ENCODE assay signal across 26 mouse cellular contexts in genomic region chr3:117072998-117073397, GRCm38 (mm10).
A peak's percentile ranks its signal among the peaks of the same experiment; 100 is the strongest.
DNase-seq lines count a peak whose midpoint lies in the region; ATAC-seq and TF ChIP-seq lines count a peak whose summit lies in the region.
"Had no signal": no experiment of that assay in that cellular context is flagged by ENCODE, and none has a peak within 500 bp of the region (broad histone marks: within the 10 kb centered on the region; RNA-seq: fewer than 3 reads in every experiment).

No protein-coding gene starts in this region.

- H3K9me3 ChIP-seq in embryonic facial prominence, embryonic 14.5 days (ENCODE audit: control insufficient read depth, low read length): 0 out of 2 replicates have a peak, but pooled peaks cover 3% of the 10 kb centered on the region
- no peaks in the 10 kb centered on the region for H3K9me3 ChIP-seq in embryonic facial prominence, embryonic 10.5 days
- no peaks in the 10 kb centered on the region for H3K9me3 ChIP-seq in hindbrain, embryonic 10.5 days
- H3K9me3 ChIP-seq: embryonic facial prominence, embryonic 15.5 days; forebrain, embryonic 13.5 days; G1E; liver, embryonic 12.5 days; neural tube, embryonic 12.5 days; stomach, embryonic 15.5 days had no signal

- H3K36me3 ChIP-seq in embryonic facial prominence, embryonic 14.5 days (ENCODE audit: control insufficient read depth, insufficient read depth, low read length): no peaks in the 10 kb centered on the region
- H3K36me3 ChIP-seq in embryonic facial prominence, embryonic 10.5 days (replicated peaks): no peaks in the 10 kb centered on the region
- H3K36me3 ChIP-seq in myocyte (ENCODE audit: control insufficient read depth, insufficient read depth): no peaks in the 10 kb centered on the region
- H3K36me3 ChIP-seq in hindbrain, embryonic 10.5 days: no peaks in the 10 kb centered on the region
- H3K36me3 ChIP-seq: embryonic facial prominence, embryonic 15.5 days; G1E; liver, embryonic 12.5 days; neural tube, embryonic 12.5 days; stomach, embryonic 15.5 days had no signal

- no peak overlapping the region for H3ac ChIP-seq in myocyte (ENCODE audit: control insufficient read depth, insufficient read length)

- ATAC-seq in embryonic facial prominence, embryonic 14.5 days (ENCODE audit: low read depth): no peak
- ATAC-seq: forebrain, embryonic 13.5 days; hindbrain, embryonic 16.5 days; liver, embryonic 12.5 days; liver, postnatal 0 days; midbrain, embryonic 16.5 days had no signal

- H3K27ac ChIP-seq in embryonic facial prominence, embryonic 14.5 days (replicated peaks; ENCODE audit: low read depth, low read length): no peak overlapping the region
- H3K27ac ChIP-seq in embryonic facial prominence, embryonic 10.5 days (replicated peaks): no peak overlapping the region
- H3K27ac ChIP-seq in hindbrain, embryonic 10.5 days: no peak overlapping the region
- H3K27ac ChIP-seq: embryonic facial prominence, embryonic 15.5 days; forebrain, embryonic 13.5 days; liver, embryonic 12.5 days; neural tube, embryonic 12.5 days; stomach, embryonic 15.5 days had no signal

- H3K27me3 ChIP-seq in embryonic facial prominence, embryonic 14.5 days (replicated peaks; ENCODE audit: control insufficient read depth, insufficient read depth, low read length): no peaks in the 10 kb centered on the region
- H3K27me3 ChIP-seq in embryonic facial prominence, embryonic 10.5 days (replicated peaks; ENCODE audit: low read depth, poor library complexity, severe bottlenecking): no peaks in the 10 kb centered on the region
- no peaks in the 10 kb centered on the region for H3K27me3 ChIP-seq in myocyte (ENCODE audit: control insufficient read depth, insufficient read depth, insufficient read length)
- no peaks in the 10 kb centered on the region for H3K27me3 ChIP-seq in hindbrain, embryonic 10.5 days (ENCODE audit: insufficient read depth, poor library complexity, severe bottlenecking)
- H3K27me3 ChIP-seq: embryonic facial prominence, embryonic 15.5 days; forebrain, embryonic 13.5 days; liver, embryonic 12.5 days; neural tube, embryonic 12.5 days; stomach, embryonic 15.5 days had no signal

- no peak overlapping the region for H3K9ac ChIP-seq in embryonic facial prominence, embryonic 14.5 days (ENCODE audit: low read depth, low read length)
- H3K9ac ChIP-seq: embryonic facial prominence, embryonic 15.5 days; forebrain, embryonic 13.5 days; liver, embryonic 12.5 days; liver, postnatal 0 days; neural tube, embryonic 12.5 days; stomach, embryonic 15.5 days had no signal

- whole genome bisulfite sequencing in embryonic facial prominence, embryonic 14.5 days: 50% methylated on average over 3 of the region's 3 CpGs
- WGBS in embryonic facial prominence, embryonic 10.5 days: 74% methylated on average over 3 of the region's 3 CpGs
- 82% methylated on average over 3 of the region's 3 CpGs for WGBS in hindbrain, embryonic 10.5 days

- DNase-seq in embryonic facial prominence, embryonic 14.5 days (ENCODE audit: low spot score): peak; percentile 20
- DNase-seq in embryonic facial prominence, embryonic 10.5 days (ENCODE audit: low spot score): no peak
- DNase-seq in kidney, postnatal 4 days: peak; percentile 5 to 22
- DNase-seq in kidney, adult 11 months: no peak
- peak; percentile 77 for DNase-seq in fibroblast of lung, adult 2 months (ENCODE audit: low read depth)
- DNase-seq in thymus, postnatal 10 days (ENCODE audit: low spot score in 2 of 2): no peak
- no peak for DNase-seq in hindbrain, embryonic 10.5 days (ENCODE audit: low spot score)
- DNase-seq: adrenal gland, postnatal 25 days; cerebellum, adult 11-12 months; cerebellum, postnatal 10 days; gastrocnemius, postnatal 14 days; heart, postnatal 14 days; left cerebral cortex, postnatal 4 days; liver, postnatal 0 days; lung, postnatal 36 days; thymus, postnatal 25 days had no signal

- TF ChIP-seq POLR2A in myocyte (IDR thresholded peaks at IDR 0.05; ENCODE audit: insufficient read length, low read depth): no peak

- no peak overlapping the region for H3K4me3 ChIP-seq in embryonic facial prominence, embryonic 14.5 days (ENCODE audit: low read depth, low read length)
- no peak overlapping the region for H3K4me3 ChIP-seq in embryonic facial prominence, embryonic 10.5 days
- no peak overlapping the region for H3K4me3 ChIP-seq in myocyte
- no peak overlapping the region for H3K4me3 ChIP-seq in hindbrain, embryonic 10.5 days
- H3K4me3 ChIP-seq: embryonic facial prominence, embryonic 15.5 days; forebrain, embryonic 13.5 days; liver, embryonic 12.5 days; neural tube, embryonic 12.5 days; stomach, embryonic 15.5 days had no signal

- no peaks in the 10 kb centered on the region for H3K79me2 ChIP-seq in myocyte (ENCODE audit: control insufficient read depth, insufficient read depth)

- no peak overlapping the region for H3K4me2 ChIP-seq in embryonic facial prominence, embryonic 14.5 days (ENCODE audit: low read depth, low read length)
- H3K4me2 ChIP-seq in myocyte (ENCODE audit: low read depth): peak overlapping the region; percentile 33
- H3K4me2 ChIP-seq: embryonic facial prominence, embryonic 15.5 days; forebrain, embryonic 13.5 days; liver, embryonic 12.5 days; midbrain, embryonic 11.5 days; neural tube, embryonic 12.5 days; stomach, embryonic 15.5 days had no signal

- H3K4me1 ChIP-seq in embryonic facial prominence, embryonic 14.5 days (ENCODE audit: control insufficient read depth, insufficient read depth, low read length): no peaks in the 10 kb centered on the region
- 0 out of 2 replicates have a peak, but pooled peaks cover under 1% of the 10 kb centered on the region for H3K4me1 ChIP-seq in embryonic facial prominence, embryonic 10.5 days
- H3K4me1 ChIP-seq in hindbrain, embryonic 10.5 days (replicated peaks): no peaks in the 10 kb centered on the region
- H3K4me1 ChIP-seq: embryonic facial prominence, embryonic 15.5 days; forebrain, embryonic 13.5 days; liver, embryonic 12.5 days; neural tube, embryonic 12.5 days; stomach, embryonic 15.5 days had no signal

TF ChIP-seq in myocyte, 11 proteins besides CTCF, POLR2A, EP300 and RAD21:
- no peak for TF ChIP-seq POLR2AphosphoS2 (IDR thresholded peaks at IDR 0.05; ENCODE audit: insufficient read length, low read depth)
- TF ChIP-seq E2F4 (IDR thresholded peaks at IDR 0.05; ENCODE audit: insufficient read depth): no peak
- no peak for TF ChIP-seq TCF12 (IDR thresholded peaks at IDR 0.05; ENCODE audit: insufficient read depth, poor library complexity, severe bottlenecking)
- no peak for TF ChIP-seq MAX (IDR thresholded peaks at IDR 0.05; ENCODE audit: low read depth)

Comparison
In these comparisons a context has a peak if more than half of its experiments do, and no peak if none do; other contexts are left out.
1. DNase-seq: peak in embryonic facial prominence, embryonic 14.5 days (single experiment), kidney, postnatal 4 days (2 of 2) and fibroblast of lung, adult 2 months (single experiment); none in embryonic facial prominence, embryonic 10.5 days (single experiment), kidney, adult 11 months (single experiment), thymus, postnatal 10 days (0 of 2) and hindbrain, embryonic 10.5 days (single experiment).